Mouse (Mus musculus) midbrain, postnatal 0 days (tissue): ENCODE measurements at regions not wholly inside any gene's neighbourhood (a gene's known extent, or its start where the extent isn't known, plus 50 kb on each side); places are given as distances from the start of the nearest gene placed in this dataset.

Experiments used
- ATAC-seq: fragments of 200-750 bp; cut with Nextera tagmentation; 2 replicates; pipeline ENCODE4 v1.8.0; 2017; ENCODE audit warnings: moderate number of reproducible peaks, mild to moderate bottlenecking, moderate TSS enrichment, moderate library complexity; ENCODE audit not compliant: low FRiP score
- DNase-seq: peaks from one replicate; pipeline ENCODE4 v3.0.0-alpha.2; 2015; ENCODE audit warnings: low spot score
- H3K27ac ChIP-seq: fragments of 300-500 bp; sonication (generic); 2 replicates; pipeline ENCODE4 v1.5.1; 2014; ENCODE audit warnings: low read depth, mild to moderate bottlenecking, low read length, mixed read lengths
- H3K27me3 ChIP-seq: fragments of 300-500 bp; sonication (generic); 2 replicates; pipeline ENCODE4 v1.6.1; 2014; ENCODE audit warnings: low read length, control low read depth, mixed read lengths; ENCODE audit not compliant: insufficient read depth
- H3K36me3 ChIP-seq: fragments of 300-500 bp; sonication (generic); 2 replicates; pipeline ENCODE4 v1.6.1; 2014; ENCODE audit warnings: low read length, control low read depth, mixed read lengths; ENCODE audit not compliant: insufficient read depth
- H3K4me1 ChIP-seq: fragments of 300-500 bp; sonication (generic); 2 replicates; pipeline ENCODE4 v1.6.1; 2014; ENCODE audit warnings: mild to moderate bottlenecking, control low read depth, antibody characterized with exemption, low read length, mixed read lengths; ENCODE audit not compliant: insufficient read depth
- H3K4me2 ChIP-seq: fragments of 300-500 bp; sonication (generic); 2 replicates; pipeline ENCODE4 v1.6.1; 2014; ENCODE audit warnings: low read depth, mild to moderate bottlenecking, low read length, mixed read lengths; ENCODE audit not compliant: poor library complexity, severe bottlenecking
- H3K4me3 ChIP-seq: fragments of 300-500 bp; sonication (generic); 2 replicates; pipeline ENCODE4 v1.5.1; 2014; ENCODE audit warnings: low read depth, mild to moderate bottlenecking, low read length, moderate library complexity
- H3K9ac ChIP-seq: fragments of 300-500 bp; sonication (generic); replicated peaks from 2 replicates; pipeline ENCODE4 v1.6.1; 2014; ENCODE audit warnings: mild to moderate bottlenecking, low read length, moderate library complexity, mixed read lengths; ENCODE audit not compliant: poor library complexity, severe bottlenecking
- H3K9me3 ChIP-seq: fragments of 300-500 bp; sonication (generic); 2 replicates; pipeline ENCODE4 v1.6.1; 2016; ENCODE audit warnings: low read length, control low read depth
- CTCF ChIP-seq: IDR thresholded peaks from 2 replicates; pipeline ENCODE4 v1.5.1; 2016; ENCODE audit warnings: antibody characterized with exemption, mild to moderate bottlenecking
- WGBS: fragments of 180-500 bp; shearing (Covaris S2); extraction: QIAGEN DNeasy Blood & Tissue Kit; methylation state at CpG from one replicate; pipeline ENCODE4 v1.1.7; 2014; 5-methylcytosine and 5-hydroxymethylcytosine counted together
- microRNA counts: library from miRNA; unstranded; fragments of <30 nt; microRNA quantifications from one replicate; lab custom pipeline; 2015
- microRNA-seq: library from miRNA; unstranded; fragments of <30 nt; microRNA quantifications from one replicate; pipeline ENCODE4, GENCODE M21; 2016; ENCODE audit warnings: borderline number of aligned reads

DNA sequence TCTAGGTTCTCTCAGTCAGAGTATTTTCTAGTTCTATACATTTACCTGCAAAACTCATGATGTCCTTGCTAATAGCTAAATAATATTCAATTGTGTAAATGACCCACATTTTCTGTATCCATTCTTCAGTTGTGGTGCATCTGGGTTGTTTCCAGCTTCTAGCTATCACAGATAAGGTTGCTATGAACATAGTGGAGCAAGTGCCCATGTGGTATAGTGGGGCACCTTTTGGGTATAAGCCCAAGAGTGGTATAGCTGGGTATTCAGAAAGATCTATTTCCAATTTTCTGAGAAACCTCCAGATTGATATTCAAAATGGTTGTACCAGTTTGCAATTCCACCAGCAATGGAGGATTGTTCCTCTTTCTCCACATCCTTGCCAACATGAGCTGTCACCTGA lies 1835.1 kb upstream of the Lrrc6 start:
- no peak overlapping the region for H3K4me2 ChIP-seq
- no peak overlapping the region for H3K4me3 ChIP-seq
- H3K36me3 ChIP-seq = no peaks in the 10 kb centered on the region
- H3K27me3 ChIP-seq = no peaks in the 10 kb centered on the region
- H3K4me1 ChIP-seq = no peaks in the 10 kb centered on the region
- no peaks in the 10 kb centered on the region for H3K9me3 ChIP-seq
- H3K27ac ChIP-seq = no peak overlapping the region
- TF ChIP-seq CTCF = no peak
- ATAC-seq = no peak
- no peak for DNase-seq
- H3K9ac ChIP-seq = no peak overlapping the region

DNA sequence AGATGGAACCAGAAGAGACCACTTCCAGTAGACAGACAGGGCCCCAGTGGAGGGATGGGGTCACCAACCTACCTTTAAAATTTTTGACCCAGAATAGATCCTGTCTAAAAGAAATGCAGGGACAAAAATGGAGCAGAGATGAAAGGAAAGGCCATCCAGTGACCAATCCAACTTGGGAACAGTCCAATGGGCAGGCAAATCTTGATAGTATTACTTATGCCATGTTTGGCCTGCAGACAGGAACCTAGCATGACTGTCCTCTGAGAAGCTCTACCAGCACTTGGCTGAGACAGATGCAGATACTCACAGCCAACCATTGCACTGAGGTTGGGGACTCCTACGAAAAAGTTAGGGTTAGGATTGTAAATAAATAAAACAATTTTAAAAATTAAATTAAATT lies 1815.4 kb upstream of the Lrrc6 start:
- WGBS = 90% methylated on average over 1 of the region's 1 CpGs
- Histone ChIP-seq H3K4me2 (no peak overlapping the region), H3K9me3 (no peaks in the 10 kb centered on the region), H3K36me3 (no peaks in the 10 kb centered on the region), H3K9ac (no peak overlapping the region), H3K27ac (no peak overlapping the region), H3K27me3 (no peaks in the 10 kb centered on the region), H3K4me3 (no peak overlapping the region), H3K4me1 (no peaks in the 10 kb centered on the region)
- DNase-seq (no peak), ATAC-seq (no peak)
- no peak for TF ChIP-seq CTCF

MicroRNA genes in the stretch of these regions (microRNA counts, 519-probe panel; counts per million panel counts)
- microRNA mmu-miR-30b (lab: Ali Mortazavi, UCI) (4,706 counts per million, percentile 88 among the panel's probes with 10 or more counts), microRNA mmu-miR-30d (lab: Ali Mortazavi, UCI) (4,277 counts per million, percentile 85 among the panel's probes with 10 or more counts)

Small RNAs in the stretch of these regions (microRNA-seq; reads per million reads assigned to microRNA genes)
- gene Mir30b (171 reads per million, percentile 51 among the genes with 10 or more reads in this experiment), gene Mir30d (9,382 reads per million, percentile 94 among the genes with 10 or more reads in this experiment)
